In the genomic region with DNA sequence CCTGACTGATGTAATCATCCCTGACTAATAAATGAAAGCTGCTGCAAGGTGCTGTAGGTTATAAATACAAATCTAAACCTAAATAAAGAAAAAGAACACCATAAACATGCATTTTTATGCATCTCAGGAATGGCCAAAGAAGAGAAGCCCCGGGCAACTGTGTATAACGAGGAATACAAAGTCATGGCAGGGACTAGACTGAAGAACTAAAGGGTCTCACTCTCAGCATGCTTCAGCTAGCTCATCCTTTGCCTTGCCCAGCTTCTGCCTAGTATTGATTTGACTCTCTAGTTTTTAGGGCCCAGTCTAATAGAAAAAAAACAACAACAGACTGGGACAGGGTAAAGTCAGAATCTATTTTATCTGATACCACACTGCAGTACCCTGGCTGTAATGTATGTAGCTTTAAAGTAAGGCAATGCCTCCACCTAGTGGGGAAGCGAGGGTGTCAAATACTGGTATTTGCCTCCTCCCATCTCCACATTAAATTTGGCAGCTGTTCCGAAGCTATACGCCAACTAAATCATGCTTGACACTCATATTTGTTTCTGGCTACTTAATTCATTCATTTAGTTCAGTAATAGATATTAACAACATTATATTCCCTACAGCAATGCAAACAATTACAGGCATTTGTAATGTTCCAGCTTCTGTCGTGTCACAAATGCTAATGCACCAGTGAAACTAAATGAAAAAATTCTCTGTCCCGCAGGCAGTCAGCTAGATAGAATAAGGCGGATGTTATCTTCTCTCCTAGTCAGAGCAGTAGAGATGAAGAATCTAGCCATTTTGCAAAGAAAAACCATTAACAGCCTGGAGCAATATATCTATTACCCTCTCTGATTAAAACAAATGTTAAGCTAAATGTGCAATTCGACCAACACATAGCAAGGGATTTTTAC, we compare ENCODE assay signal across 7 mouse cellular contexts. TPM values are rescaled to one million over a fixed set of nuclear protein-coding genes. Genes with fewer than 3 reads are reported as not detected.
A peak's percentile ranks its signal among the peaks of the same experiment; 100 is the strongest.
DNase-seq lines count a peak whose midpoint lies in the region; ATAC-seq lines count a peak whose summit lies in the region.

No protein-coding gene starts in this region.

- H3K27me3 ChIP-seq in stomach, embryonic 14.5 days (ENCODE audit: control insufficient read depth, insufficient read depth, low read length) = no peaks in the 10 kb centered on the region

- no peak overlapping the region for H3K4me2 ChIP-seq in stomach, embryonic 14.5 days (replicated peaks; ENCODE audit: low read depth, low read length)

- no peak overlapping the region for H3K9ac ChIP-seq in stomach, embryonic 14.5 days (replicated peaks; ENCODE audit: low read depth, low read length)

- WGBS in stomach, embryonic 14.5 days = 46% methylated on average over 9 of the region's 9 CpGs

- peak; percentile 94 to 98 for ATAC-seq in hematopoietic stem cell, adult 5-6 weeks (replicated peaks in 1 of 2; ENCODE audit: insufficient read depth in 1 of 2, low FRiP score in 2 of 2, low TSS enrichment in 1 of 2, low read depth in 1 of 2, poor library complexity in 2 of 2, severe bottlenecking in 2 of 2)
- peak; percentile 97 for ATAC-seq in megakaryocyte progenitor cell, adult 5-6 weeks (replicated peaks; ENCODE audit: poor library complexity)
- peak; percentile 56; the same call in 1 of the 2 replicates for ATAC-seq in stomach, embryonic 14.5 days (ENCODE audit: insufficient number of reproducible peaks, insufficient read depth, low FRiP score, low read depth)

- no peak overlapping the region for H3K4me3 ChIP-seq in stomach, embryonic 14.5 days (ENCODE audit: low read depth, low read length)

- no peak overlapping the region for H3K27ac ChIP-seq in stomach, embryonic 14.5 days (ENCODE audit: low read length)

- no peaks in the 10 kb centered on the region for H3K4me1 ChIP-seq in stomach, embryonic 14.5 days (ENCODE audit: control insufficient read depth, insufficient read depth, low read length)

- H3K36me3 ChIP-seq in stomach, embryonic 14.5 days (ENCODE audit: control insufficient read depth, insufficient read depth, low read length) = no peaks in the 10 kb centered on the region

- DNase-seq in 3T3-L1 (ENCODE audit: low read depth, low spot score) = peak; percentile 70
- peak; percentile 43 to 48 for DNase-seq in B cell, adult 2 months
- peak; percentile 11 to 33 for DNase-seq in cerebellum, postnatal 36 days
- peak; percentile 32 to 62 for DNase-seq in layer of hippocampus, adult 8-10 months (ENCODE audit: low spot score in 2 of 2)

- no peaks in the 10 kb centered on the region for H3K9me3 ChIP-seq in stomach, embryonic 14.5 days (ENCODE audit: control insufficient read depth, low read depth, low read length)

RNA-seq across cellular contexts. Expression of gene Dnajb9, which starts 28.8 kb away (rescaled TPM):
- total RNA-seq in hematopoietic stem cell, adult 5-6 weeks (2017) = 96.4 and 122 TPM in 2 replicates
- total RNA-seq in layer of hippocampus, adult 8-10 months (2022) = 10 to 100 TPM; 38.3 to 45.0 (median 38.6) TPM
- 86.3 and 110 TPM in 2 replicates for total RNA-seq in megakaryocyte progenitor cell, adult 5-6 weeks (2015)
- total RNA-seq in megakaryocyte progenitor cell, adult 5-6 weeks (2017) = 55.5 and 60.6 TPM in 2 replicates
- 19.9 and 24.1 TPM in 2 replicates for polyA plus RNA-seq in stomach, embryonic 14.5 days (2014; fragmentation: Nextera tagmentation; extraction: Ambion mirVana)

RNA-seq across cellular contexts. Expression of gene Pnpla8, which starts 39.8 kb away (rescaled TPM):
- 63.5 and 66.1 TPM in 2 replicates for total RNA-seq in hematopoietic stem cell, adult 5-6 weeks (2017)
- total RNA-seq in layer of hippocampus, adult 8-10 months (2022) = 100 to 1,000 TPM; 118 to 127 (median 126) TPM
- 33.1 and 39.6 TPM in 2 replicates for total RNA-seq in megakaryocyte progenitor cell, adult 5-6 weeks (2015)
- total RNA-seq in megakaryocyte progenitor cell, adult 5-6 weeks (2017) = 32.2 and 35.9 TPM in 2 replicates
- 60.9 and 65.8 TPM in 2 replicates for polyA plus RNA-seq in stomach, embryonic 14.5 days (2014; fragmentation: Nextera tagmentation; extraction: Ambion mirVana)
